20 mouse cellular contexts compared by ENCODE assay signal in genomic region chr17:28687354-28687753, GRCm38 (mm10). TPM values are rescaled to one million over a fixed set of nuclear protein-coding genes. Genes with fewer than 3 reads are reported as not detected.
DNase-seq lines count a peak whose midpoint lies in the region; ATAC-seq lines count a peak whose summit lies in the region.
"Had no signal": no experiment of that assay in that cellular context is flagged by ENCODE, and none has a peak within 500 bp of the region (broad histone marks: within the 10 kb centered on the region; RNA-seq: fewer than 3 reads in every experiment).

No protein-coding gene starts in this region.

- no peak for ATAC-seq in megakaryocyte, adult 5-6 weeks (ENCODE audit: poor library complexity, severe bottlenecking)
- ATAC-seq: activated CD4-positive, CD25-positive, alpha-beta regulatory T cell, adult 4 months; forebrain, embryonic 13.5 days; forebrain, embryonic 15.5 days; forebrain, postnatal 0 days; Patski had no signal

- H3K27me3 ChIP-seq in megakaryocyte, embryonic 14.5 days (replicated peaks) = no peaks in the 10 kb centered on the region
- H3K27me3 ChIP-seq: Patski had no signal

- peak; percentile 25 for DNase-seq in cerebellum, adult 9-10 months
- no peak for DNase-seq in cerebellum, postnatal 10 days
- DNase-seq in 416B (ENCODE audit: low read depth) = peak; percentile 76
- DNase-seq in layer of hippocampus, adult 8-10 months (ENCODE audit: low spot score in 2 of 2) = no peak
- DNase-seq: adrenal gland, adult 8-10 months; adrenal gland, postnatal 14 days; adrenal gland, postnatal 36 days; cerebellum, adult 11-12 months; cerebellum, adult 2 months; cerebellum, adult 9-11 months; cerebellum, postnatal 25 days; forebrain, postnatal 0 days had no signal

- peak overlapping the region; percentile 42 for H3K4me3 ChIP-seq in megakaryocyte, embryonic 14.5 days (replicated peaks)
- H3K4me3 ChIP-seq: embryonic facial prominence, embryonic 13.5 days; forebrain, embryonic 13.5 days; forebrain, embryonic 15.5 days had no signal

- peaks cover 47% of the 10 kb centered on the region for H3K4me1 ChIP-seq in megakaryocyte, embryonic 14.5 days

- no peaks in the 10 kb centered on the region for H3K36me3 ChIP-seq in megakaryocyte, embryonic 14.5 days (replicated peaks; ENCODE audit: low read length)
- H3K36me3 ChIP-seq: embryonic facial prominence, embryonic 13.5 days; forebrain, embryonic 15.5 days had no signal

- no peaks in the 10 kb centered on the region for H3K9me3 ChIP-seq in megakaryocyte, embryonic 14.5 days
- H3K9me3 ChIP-seq: embryonic facial prominence, embryonic 13.5 days; forebrain, embryonic 13.5 days; forebrain, embryonic 15.5 days had no signal

RNA-seq across cellular contexts. Expression of gene Slc26a8, which starts 2.7 kb away (rescaled TPM):
- 1.2 and 1.4 TPM in 2 replicates for polyA plus RNA-seq in megakaryocyte, embryonic 14.5 days (2012; ENCODE audit: insufficient read depth, low replicate concordance)
- total RNA-seq in megakaryocyte, adult 5-6 weeks (2015) = 0.52 and 0.58 TPM in 2 replicates
- total RNA-seq in megakaryocyte, adult 5-6 weeks (2017) = 0.33 TPM in 1 of 2 replicates, not detected in the other
- 10 to 100 TPM in 1 of 4 experiments, 1 to 10 TPM in 3; 6.6 to 10.6 (median 9.4) TPM for total RNA-seq in layer of hippocampus, adult 8-10 months (2022)
- polyA plus RNA-seq: activated CD4-positive, CD25-positive, alpha-beta regulatory T cell, adult 4 months; C2C12 had no signal

RNA-seq across cellular contexts. Expression of gene Mapk14, which starts 3.8 kb away (rescaled TPM):
- 23.4 and 34.8 TPM in 2 replicates for polyA plus RNA-seq in megakaryocyte, embryonic 14.5 days (2012; ENCODE audit: insufficient read depth, low replicate concordance)
- total RNA-seq in megakaryocyte, adult 5-6 weeks (2015) = 163 and 164 TPM in 2 replicates
- total RNA-seq in megakaryocyte, adult 5-6 weeks (2017) = 143 and 160 TPM in 2 replicates
- 10 to 100 TPM; 71.5 to 83.8 (median 77.1) TPM for total RNA-seq in layer of hippocampus, adult 8-10 months (2022)

RNA-seq across cellular contexts. Expression of gene AC170998.1, which starts 38.5 kb away (rescaled TPM):
- polyA plus RNA-seq in megakaryocyte, embryonic 14.5 days (2012; ENCODE audit: insufficient read depth, low replicate concordance) = not detected in 2 replicates
- 5.9 and 8.8 TPM in 2 replicates for total RNA-seq in megakaryocyte, adult 5-6 weeks (2015)
- total RNA-seq in megakaryocyte, adult 5-6 weeks (2017) = 1.4 and 3.7 TPM in 2 replicates
- 1 to 10 TPM; 2.5 to 5.3 (median 3.2) TPM for total RNA-seq in layer of hippocampus, adult 8-10 months (2022)

Comparison
In these comparisons a context has a peak if more than half of its experiments do, and no peak if none do; other contexts are left out.
1. DNase-seq: peak in cerebellum, adult 9-10 months (single experiment) and 416B (single experiment); none in cerebellum, postnatal 10 days (0 of 2) and layer of hippocampus, adult 8-10 months (0 of 2).
2. RNA of gene Slc26a8, which starts 2.7 kb away (total RNA-seq): 6.6 to 10.6 TPM in layer of hippocampus, adult 8-10 months; 0.33 to 0.58 TPM in megakaryocyte, adult 5-6 weeks; every median in the first group is over 4 times any median in the second.